Mouse (Mus musculus) stomach, postnatal 0 days (tissue): ENCODE measurements around the gene Ednra.

ENCODE experiments used
- CTCF ChIP-seq: IDR thresholded peaks from 2 replicates; pipeline ENCODE4 v1.5.1; 2016; ENCODE audit warnings: antibody characterized with exemption, low read depth, mild to moderate bottlenecking, moderate library complexity
- EP300 ChIP-seq: optimal IDR thresholded peaks from 2 replicates; pipeline ENCODE3; 2016; ENCODE audit warnings: antibody characterized with exemption

DNA sequence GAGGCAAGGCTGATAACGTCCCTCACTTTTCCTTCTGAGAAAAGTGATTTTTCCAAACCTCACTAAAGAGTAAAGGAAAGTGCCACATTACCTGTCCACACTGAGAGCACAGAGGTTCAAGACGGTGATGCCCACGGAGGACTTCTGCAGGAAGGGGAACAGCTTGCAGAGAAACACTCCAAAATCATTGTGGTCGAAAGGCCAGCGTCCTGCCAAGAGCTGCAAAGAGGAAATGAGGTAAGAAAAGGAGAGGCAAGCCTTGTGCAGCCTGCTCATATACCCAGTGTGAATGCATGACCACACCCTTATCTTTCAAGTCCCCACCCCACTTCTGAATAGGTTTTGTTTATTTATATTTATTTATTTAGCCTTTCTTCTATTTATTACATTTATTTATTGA lies 35.3 kb downstream of the Ednra start:
- no peak for TF ChIP-seq EP300
- no peak for TF ChIP-seq CTCF
